Mouse (Mus musculus): ENCODE measurements around the gene Slain1. TPM values are rescaled to one million over a fixed set of nuclear protein-coding genes. Genes with fewer than 3 reads are reported as not detected.

Slain1 gene
- polyA plus RNA-seq, 1 experiment: 53.0 TPM

GRCm38 (mm10) chr14:103649302-103649701 is 726 bp upstream of the Slain1 start:
- H3K27me3 ChIP-seq (ENCODE audit: control insufficient read depth, insufficient read depth, low read length): no peaks in the 10 kb centered on the region
- no peaks in the 10 kb centered on the region for H3K36me3 ChIP-seq (ENCODE audit: control insufficient read depth, insufficient read depth, low read length)
- DNase-seq: no peak
- H3K27ac ChIP-seq (ENCODE audit: control insufficient read depth, insufficient read depth, low read length): no peak overlapping the region
- TF ChIP-seq POLR2A (IDR thresholded peaks at IDR 0.05; ENCODE audit: control insufficient read depth, extremely low read depth, insufficient read depth, low read length, poor library complexity) (no peak), CTCF (IDR thresholded peaks at IDR 0.05; ENCODE audit: borderline replicate concordance, control insufficient read depth, extremely low read depth, insufficient read depth, low read length, poor library complexity) (no peak)
- WGBS: 43% methylated on average over 4 of the region's 4 CpGs
- peaks cover 12% of the 10 kb centered on the region for H3K4me1 ChIP-seq (replicated peaks; ENCODE audit: control insufficient read depth, insufficient read depth, low read length)
- no peak overlapping the region for H3K4me3 ChIP-seq (ENCODE audit: control insufficient read depth, insufficient read depth, low read length)

GRCm38 (mm10) chr14:103650413-103651101 is 529 bp downstream of the Slain1 start:
- WGBS: under 1% methylated on average over 66 of the region's 67 CpGs
- H3K27me3 ChIP-seq (ENCODE audit: control insufficient read depth, insufficient read depth, low read length): no peaks in the 10 kb centered on the region
- peak overlapping the region; percentile 98 for H3K4me3 ChIP-seq (ENCODE audit: control insufficient read depth, insufficient read depth, low read length)
- peak overlapping the region; percentile 75 for H3K27ac ChIP-seq (ENCODE audit: control insufficient read depth, insufficient read depth, low read length)
- TF ChIP-seq POLR2A (IDR thresholded peaks at IDR 0.05; ENCODE audit: control insufficient read depth, extremely low read depth, insufficient read depth, low read length, poor library complexity) (no peak), CTCF (IDR thresholded peaks at IDR 0.05; ENCODE audit: borderline replicate concordance, control insufficient read depth, extremely low read depth, insufficient read depth, low read length, poor library complexity) (no peak)
- H3K4me1 ChIP-seq (replicated peaks; ENCODE audit: control insufficient read depth, insufficient read depth, low read length): peaks cover 12% of the 10 kb centered on the region
- H3K36me3 ChIP-seq (ENCODE audit: control insufficient read depth, insufficient read depth, low read length): no peaks in the 10 kb centered on the region
- DNase-seq: peak; percentile 89

GRCm38 (mm10) chr14:103651106-103651505 is 1.1 kb downstream of the Slain1 start:
- Histone ChIP-seq H3K4me1 (replicated peaks; ENCODE audit: control insufficient read depth, insufficient read depth, low read length) (peaks cover 12% of the 10 kb centered on the region), H3K27ac (ENCODE audit: control insufficient read depth, insufficient read depth, low read length) (peak overlapping the region; percentile 75), H3K4me3 (ENCODE audit: control insufficient read depth, insufficient read depth, low read length) (peak overlapping the region; percentile 98), H3K27me3 (ENCODE audit: control insufficient read depth, insufficient read depth, low read length) (no peaks in the 10 kb centered on the region), H3K36me3 (ENCODE audit: control insufficient read depth, insufficient read depth, low read length) (no peaks in the 10 kb centered on the region)
- 1% methylated on average over 11 of the region's 11 CpGs for WGBS
- DNase-seq: no peak
- no peak for TF ChIP-seq CTCF (IDR thresholded peaks at IDR 0.05; ENCODE audit: borderline replicate concordance, control insufficient read depth, extremely low read depth, insufficient read depth, low read length, poor library complexity)
- TF ChIP-seq POLR2A (IDR thresholded peaks at IDR 0.05; ENCODE audit: control insufficient read depth, extremely low read depth, insufficient read depth, low read length, poor library complexity): no peak

GRCm38 (mm10) chr14:103651562-103651961 is 1.5 kb downstream of the Slain1 start:
- TF ChIP-seq POLR2A (IDR thresholded peaks at IDR 0.05; ENCODE audit: control insufficient read depth, extremely low read depth, insufficient read depth, low read length, poor library complexity) (no peak), CTCF (IDR thresholded peaks at IDR 0.05; ENCODE audit: borderline replicate concordance, control insufficient read depth, extremely low read depth, insufficient read depth, low read length, poor library complexity) (no peak)
- no peak overlapping the region for H3K4me3 ChIP-seq (ENCODE audit: control insufficient read depth, insufficient read depth, low read length)
- no peaks in the 10 kb centered on the region for H3K27me3 ChIP-seq (ENCODE audit: control insufficient read depth, insufficient read depth, low read length)
- no peak overlapping the region; the same call in 1 of the 2 replicates for H3K27ac ChIP-seq (ENCODE audit: control insufficient read depth, insufficient read depth, low read length)
- peaks cover 12% of the 10 kb centered on the region for H3K4me1 ChIP-seq (replicated peaks; ENCODE audit: control insufficient read depth, insufficient read depth, low read length)
- 10% methylated on average over 2 of the region's 2 CpGs for WGBS
- H3K36me3 ChIP-seq (ENCODE audit: control insufficient read depth, insufficient read depth, low read length): no peaks in the 10 kb centered on the region
- no peak for DNase-seq

- H3K27ac ChIP-seq (ENCODE audit: control insufficient read depth, insufficient read depth, low read length): no peak overlapping the region
Observed at GRCm38 (mm10) chr14:103652524-103652923, 2.5 kb downstream of the Slain1 start.

GRCm38 (mm10) chr14:103653800-103654199 is 3.8 kb downstream of the Slain1 start:
- 4% methylated on average over 5 of the region's 5 CpGs for WGBS
- H3K4me3 ChIP-seq (ENCODE audit: control insufficient read depth, insufficient read depth, low read length): peak overlapping the region; percentile 63
- no peaks in the 10 kb centered on the region for H3K27me3 ChIP-seq (ENCODE audit: control insufficient read depth, insufficient read depth, low read length)
- H3K27ac ChIP-seq (ENCODE audit: control insufficient read depth, insufficient read depth, low read length): peak overlapping the region; percentile 56
- H3K36me3 ChIP-seq (ENCODE audit: control insufficient read depth, insufficient read depth, low read length): peaks cover 8% of the 10 kb centered on the region
- TF ChIP-seq CTCF (IDR thresholded peaks at IDR 0.05; ENCODE audit: borderline replicate concordance, control insufficient read depth, extremely low read depth, insufficient read depth, low read length, poor library complexity) (no peak), POLR2A (IDR thresholded peaks at IDR 0.05; ENCODE audit: control insufficient read depth, extremely low read depth, insufficient read depth, low read length, poor library complexity) (no peak)
- DNase-seq: peak; percentile 25
- peaks cover 9% of the 10 kb centered on the region for H3K4me1 ChIP-seq (replicated peaks; ENCODE audit: control insufficient read depth, insufficient read depth, low read length)

More at GRCm38 (mm10) chr14:103652524-103652923, 2.5 kb downstream of the Slain1 start:
- TF ChIP-seq POLR2A (IDR thresholded peaks at IDR 0.05; ENCODE audit: control insufficient read depth, extremely low read depth, insufficient read depth, low read length, poor library complexity) (no peak), CTCF (IDR thresholded peaks at IDR 0.05; ENCODE audit: borderline replicate concordance, control insufficient read depth, extremely low read depth, insufficient read depth, low read length, poor library complexity) (no peak)
- Histone ChIP-seq H3K4me1 (replicated peaks; ENCODE audit: control insufficient read depth, insufficient read depth, low read length) (peaks cover 12% of the 10 kb centered on the region), H3K36me3 (ENCODE audit: control insufficient read depth, insufficient read depth, low read length) (no peaks in the 10 kb centered on the region), H3K4me3 (ENCODE audit: control insufficient read depth, insufficient read depth, low read length) (no peak overlapping the region), H3K27me3 (ENCODE audit: control insufficient read depth, insufficient read depth, low read length) (no peaks in the 10 kb centered on the region)
- WGBS: 78% methylated on average over 5 of the region's 5 CpGs
- no peak for DNase-seq

Data from thymus, adult 2 months (tissue).